Mouse (Mus musculus): ENCODE measurements at regions not wholly inside any gene's neighbourhood (a gene's known extent, or its start where the extent isn't known, plus 50 kb on each side); places are given as distances from the start of the nearest gene placed in this dataset.

DNA sequence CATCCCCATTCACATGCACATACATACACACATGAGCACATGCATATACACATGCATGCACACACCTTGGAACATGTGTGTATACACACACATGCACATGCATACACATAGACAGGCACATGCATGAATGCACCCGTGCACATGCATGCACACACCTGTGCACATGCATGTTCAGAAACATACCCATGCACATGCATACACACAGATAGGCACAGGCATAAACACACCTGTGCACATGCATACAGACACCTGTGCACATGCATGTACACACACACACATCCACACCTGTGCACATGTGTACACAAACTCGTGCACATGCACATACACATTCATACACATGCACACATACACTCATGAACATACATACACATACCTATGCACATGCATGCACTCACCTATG lies 50.9 kb upstream of the Cyyr1 start:
- H3K9ac ChIP-seq (replicated peaks): no peak overlapping the region
- ATAC-seq (no peak), DNase-seq (no peak)
- H3K36me3 ChIP-seq (replicated peaks; ENCODE audit: insufficient read depth, low read length): no peaks in the 10 kb centered on the region
- WGBS (ENCODE audit: insufficient replicate concordance): 55% methylated on average over 2 of the region's 2 CpGs
- H3K27ac ChIP-seq (ENCODE audit: low read depth): no peak overlapping the region
- no peak overlapping the region for H3K4me2 ChIP-seq (ENCODE audit: low read depth, low read length)
- no peak overlapping the region for H3K4me3 ChIP-seq (ENCODE audit: low read depth, low read length)
- no peaks in the 10 kb centered on the region for H3K4me1 ChIP-seq (ENCODE audit: insufficient read depth)
- TF ChIP-seq CTCF (IDR thresholded peaks at IDR 0.05; ENCODE audit: low read depth) (no peak), EP300 (IDR thresholded peaks at IDR 0.05; ENCODE audit: low read depth) (no peak)
- no peaks in the 10 kb centered on the region for H3K9me3 ChIP-seq (ENCODE audit: low read length)
- H3K27me3 ChIP-seq (ENCODE audit: insufficient read depth, low read length): no peaks in the 10 kb centered on the region
